In genomic region chr10:94262646-94263045, GRCm38 (mm10) we compare ENCODE assay signal across 25 mouse cellular contexts. TPM values are rescaled to one million over a fixed set of nuclear protein-coding genes. Genes with fewer than 3 reads are reported as not detected.
DNase-seq lines count a peak whose midpoint lies in the region; ATAC-seq and TF ChIP-seq lines count a peak whose summit lies in the region.
"Had no signal": no experiment of that assay in that cellular context is flagged by ENCODE, and none has a peak within 500 bp of the region (broad histone marks: within the 10 kb centered on the region; RNA-seq: fewer than 3 reads in every experiment).

No protein-coding gene starts in this region.

- no peaks in the 10 kb centered on the region for H3K9me3 ChIP-seq in heart, embryonic 11.5 days (replicated peaks; ENCODE audit: control insufficient read depth, low read length)
- no peaks in the 10 kb centered on the region for H3K9me3 ChIP-seq in E14TG2a.4 (ENCODE audit: low read length)
- no peaks in the 10 kb centered on the region for H3K9me3 ChIP-seq in ES-Bruce4 (replicated peaks; ENCODE audit: control insufficient read depth, insufficient read depth, low read length, poor library complexity, severe bottlenecking)
- H3K9me3 ChIP-seq: embryonic facial prominence, embryonic 10.5 days; embryonic facial prominence, embryonic 12.5 days; forebrain, embryonic 15.5 days; G1E had no signal

- no peak for ATAC-seq in heart, embryonic 11.5 days (replicated peaks; ENCODE audit: insufficient number of reproducible peaks, low FRiP score, low TSS enrichment)
- ATAC-seq: forebrain, embryonic 15.5 days; forebrain, postnatal 0 days; Patski had no signal

- H3K4me2 ChIP-seq in heart, embryonic 11.5 days = no peak overlapping the region
- H3K4me2 ChIP-seq: embryonic facial prominence, embryonic 12.5 days; forebrain, embryonic 15.5 days had no signal

- H3K27me3 ChIP-seq in heart, embryonic 11.5 days (ENCODE audit: control insufficient read depth, insufficient read depth, low read length) = no peaks in the 10 kb centered on the region
- H3K27me3 ChIP-seq in E14TG2a.4 (ENCODE audit: insufficient read depth, low read length) = no peaks in the 10 kb centered on the region
- no peaks in the 10 kb centered on the region for H3K27me3 ChIP-seq in ES-Bruce4 (ENCODE audit: control insufficient read depth, insufficient read depth, low read length, poor library complexity, severe bottlenecking)
- H3K27me3 ChIP-seq: embryonic facial prominence, embryonic 12.5 days; forebrain, embryonic 15.5 days had no signal

- no peak for TF ChIP-seq EP300 in ES-Bruce4 (IDR thresholded peaks at IDR 0.05; ENCODE audit: insufficient read depth, low read depth, low read length)

- peak; percentile 78 for DNase-seq in heart, adult 11 months
- DNase-seq in R1 (ENCODE audit: low read depth, low spot score) = peak; percentile 15
- DNase-seq in cerebellum, adult 18-20 months = no peak
- no peak for DNase-seq in lung, adult 2 months
- DNase-seq: adrenal gland, adult 2 months; adrenal gland, postnatal 10 days; adrenal gland, postnatal 25 days; cerebellum, adult 11 months; cerebellum, adult 2 months; cerebellum, adult 9-10 months; cerebellum, postnatal 10 days; cerebellum, postnatal 25 days; forebrain, postnatal 0 days had no signal

- no peaks in the 10 kb centered on the region for H3K4me1 ChIP-seq in heart, embryonic 11.5 days (ENCODE audit: control insufficient read depth, insufficient read depth, low read length)
- H3K4me1 ChIP-seq in E14TG2a.4 (replicated peaks; ENCODE audit: low read depth, low read length) (peaks cover 14% of the 10 kb centered on the region), ES-Bruce4 (ENCODE audit: control insufficient read depth, insufficient read depth, low read length) (no peaks in the 10 kb centered on the region)
- no peaks in the 10 kb centered on the region for H3K4me1 ChIP-seq in lung, adult 2 months (ENCODE audit: control insufficient read depth, insufficient read depth, low read length)
- H3K4me1 ChIP-seq: embryonic facial prominence, embryonic 10.5 days; embryonic facial prominence, embryonic 12.5 days; forebrain, embryonic 15.5 days had no signal

- TF ChIP-seq CTCF in E14TG2a.4 (conservative IDR thresholded peaks at IDR 0.05; ENCODE audit: low read length) (no peak), ES-Bruce4 (IDR thresholded peaks at IDR 0.05; ENCODE audit: low read depth, low read length) (no peak)
- no peak for TF ChIP-seq CTCF in lung, adult 2 months (IDR thresholded peaks at IDR 0.05; ENCODE audit: insufficient read depth, low read length)

- no peak overlapping the region for H3K4me3 ChIP-seq in heart, embryonic 11.5 days (ENCODE audit: low read depth, low read length)
- H3K4me3 ChIP-seq in E14TG2a.4 (replicated peaks; ENCODE audit: low read length) (peak overlapping the region; percentile 70), ES-Bruce4 (ENCODE audit: low read depth, low read length) (peak overlapping the region; percentile 27)
- H3K4me3 ChIP-seq in lung, adult 2 months (replicated peaks; ENCODE audit: extremely low read depth, low read depth, low read length) = no peak overlapping the region
- H3K4me3 ChIP-seq: embryonic facial prominence, embryonic 10.5 days; embryonic facial prominence, embryonic 12.5 days; forebrain, embryonic 15.5 days had no signal

- H3K9ac ChIP-seq in heart, embryonic 11.5 days (ENCODE audit: low read depth, low read length) = no peak overlapping the region
- H3K9ac ChIP-seq in ES-Bruce4 (ENCODE audit: low read depth, poor library complexity, severe bottlenecking) = no peak overlapping the region; the same call in 1 of the 2 replicates
- H3K9ac ChIP-seq: embryonic facial prominence, embryonic 12.5 days; forebrain, embryonic 15.5 days; forebrain, postnatal 0 days had no signal

- no peak for TF ChIP-seq POLR2A in ES-Bruce4 (IDR thresholded peaks at IDR 0.05; ENCODE audit: insufficient read depth, low read length)
- no peak for TF ChIP-seq POLR2A in lung, adult 2 months (IDR thresholded peaks at IDR 0.05; ENCODE audit: borderline replicate concordance, extremely low read depth, low read depth, low read length)

- H3K27ac ChIP-seq in heart, embryonic 11.5 days (ENCODE audit: low read depth, low read length) = no peak overlapping the region
- no peak overlapping the region for H3K27ac ChIP-seq in ES-Bruce4 (ENCODE audit: insufficient read depth, low read length)
- H3K27ac ChIP-seq: embryonic facial prominence, embryonic 10.5 days; embryonic facial prominence, embryonic 12.5 days; forebrain, embryonic 15.5 days had no signal

- H3K36me3 ChIP-seq in heart, embryonic 11.5 days (ENCODE audit: control insufficient read depth, insufficient read depth, low read length) = no peaks in the 10 kb centered on the region
- H3K36me3 ChIP-seq in E14TG2a.4 (ENCODE audit: insufficient read depth, low read length) = no peaks in the 10 kb centered on the region
- no peaks in the 10 kb centered on the region for H3K36me3 ChIP-seq in ES-Bruce4 (ENCODE audit: control insufficient read depth, insufficient read depth, low read length, poor library complexity, severe bottlenecking)
- H3K36me3 ChIP-seq: embryonic facial prominence, embryonic 10.5 days; embryonic facial prominence, embryonic 12.5 days; forebrain, embryonic 15.5 days; G1E had no signal

- 83% methylated on average over 13 of the region's 13 CpGs for WGBS in heart, embryonic 11.5 days (ENCODE audit: insufficient replicate concordance)
- WGBS in lung, adult 2 months = 89% methylated on average over 13 of the region's 13 CpGs

RNA-seq across cellular contexts. Expression of gene Gm4792, which starts 35.9 kb away (rescaled TPM):
- not detected in 2 replicates for polyA plus RNA-seq in heart, embryonic 11.5 days (2014; fragmentation: Nextera tagmentation; extraction: Ambion mirVana)
- not detected in 2 replicates for polyA plus RNA-seq in ES-Bruce4 (2011; ENCODE audit: insufficient read depth, insufficient read length, low read depth, missing spikeins)
- not detected in 2 replicates for polyA plus RNA-seq in lung, adult 2 months (2012; rRNA removed)
- polyA plus RNA-seq: adrenal gland, adult 2 months; C2C12; cerebellum, adult 2 months; cortical plate, adult 2 months; embryonic facial prominence, embryonic 10.5 days; embryonic facial prominence, embryonic 12.5 days; embryonic facial prominence, embryonic 14.5 days; forebrain, embryonic 11.5 days; G1E; Patski had no signal

RNA-seq across cellular contexts. Expression of gene Tmcc3, which starts 49.1 kb away (rescaled TPM):
- 10.9 TPM in 2 replicates for polyA plus RNA-seq in heart, embryonic 11.5 days (2014; fragmentation: Nextera tagmentation; extraction: Ambion mirVana)
- polyA plus RNA-seq in ES-Bruce4 (2011; ENCODE audit: insufficient read depth, insufficient read length, low read depth, missing spikeins) = 14.8 and 15.4 TPM in 2 replicates
- 42.5 and 46.8 TPM in 2 replicates for polyA plus RNA-seq in lung, adult 2 months (2012; rRNA removed)

Comparison
In these comparisons a context has a peak if more than half of its experiments do, and no peak if none do; other contexts are left out.
1. DNase-seq: peak in heart, adult 11 months (single experiment) and R1 (single experiment); none in cerebellum, adult 18-20 months (0 of 2) and lung, adult 2 months (single experiment).
2. H3K4me3 ChIP-seq: peak in E14TG2a.4 (single experiment) and ES-Bruce4 (single experiment); none in heart, embryonic 11.5 days (single experiment) and lung, adult 2 months (single experiment).